Mouse (Mus musculus) adrenal gland, postnatal 14 days (tissue): ENCODE data around the gene Ctrc. TPM values are rescaled to one million over a fixed set of nuclear protein-coding genes. Genes with fewer than 3 reads are reported as not detected.

ENCODE experiments used
- DNase-seq: peaks from one replicate; pipeline ENCODE4 v3.0.0; 2021; ENCODE audit warnings: mixed read lengths
- total RNA-seq: library from RNA; stranded (reverse); gene quantifications from 2 replicates; pipeline ENCODE4 v1.2.3, GENCODE M21; 2021

Gene Ctrc
- total RNA-seq, 1 experiment from 2014 or later = not detected

DNA sequence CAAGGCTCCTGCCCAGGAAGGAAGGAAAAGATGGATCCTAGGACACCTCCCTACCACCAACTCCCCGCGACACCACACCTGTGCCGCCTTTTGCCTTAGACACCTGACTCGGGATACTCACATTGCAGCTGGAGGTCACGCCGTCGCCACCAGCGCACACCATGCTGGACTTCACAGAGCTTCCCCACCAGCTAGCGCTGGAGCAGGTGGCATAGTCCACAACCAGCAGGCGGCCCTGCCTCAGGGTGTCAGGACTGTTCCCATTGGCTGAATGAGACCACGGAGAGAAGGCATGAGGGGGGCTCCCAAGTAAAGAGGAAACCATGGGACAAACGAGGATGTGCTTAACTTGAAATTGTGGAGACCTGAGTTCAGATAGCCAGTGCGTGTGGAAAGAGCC is 27.3 kb downstream of the Ctrc start:
- no peak for DNase-seq

DNA sequence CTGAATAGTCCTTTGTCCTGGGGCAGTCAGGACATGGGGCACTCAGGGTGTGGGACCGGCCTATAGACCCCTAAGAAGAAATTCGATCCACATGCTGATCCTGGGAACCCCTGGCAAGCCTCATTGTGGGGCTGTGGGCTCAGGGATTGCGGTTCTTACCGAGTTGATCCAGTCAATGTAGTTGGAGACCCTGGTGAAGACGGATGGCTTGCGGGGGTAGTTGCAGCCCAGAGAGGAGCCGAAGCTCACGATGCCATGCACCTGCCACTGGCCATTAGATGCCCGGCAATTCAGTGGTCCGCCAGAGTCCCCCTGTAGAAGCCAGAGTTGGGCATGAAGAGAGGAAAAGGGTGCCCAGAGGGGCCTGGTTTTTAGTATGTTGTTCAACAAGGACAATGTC is 28.5 kb downstream of the Ctrc start:
- no peak for DNase-seq

DNA sequence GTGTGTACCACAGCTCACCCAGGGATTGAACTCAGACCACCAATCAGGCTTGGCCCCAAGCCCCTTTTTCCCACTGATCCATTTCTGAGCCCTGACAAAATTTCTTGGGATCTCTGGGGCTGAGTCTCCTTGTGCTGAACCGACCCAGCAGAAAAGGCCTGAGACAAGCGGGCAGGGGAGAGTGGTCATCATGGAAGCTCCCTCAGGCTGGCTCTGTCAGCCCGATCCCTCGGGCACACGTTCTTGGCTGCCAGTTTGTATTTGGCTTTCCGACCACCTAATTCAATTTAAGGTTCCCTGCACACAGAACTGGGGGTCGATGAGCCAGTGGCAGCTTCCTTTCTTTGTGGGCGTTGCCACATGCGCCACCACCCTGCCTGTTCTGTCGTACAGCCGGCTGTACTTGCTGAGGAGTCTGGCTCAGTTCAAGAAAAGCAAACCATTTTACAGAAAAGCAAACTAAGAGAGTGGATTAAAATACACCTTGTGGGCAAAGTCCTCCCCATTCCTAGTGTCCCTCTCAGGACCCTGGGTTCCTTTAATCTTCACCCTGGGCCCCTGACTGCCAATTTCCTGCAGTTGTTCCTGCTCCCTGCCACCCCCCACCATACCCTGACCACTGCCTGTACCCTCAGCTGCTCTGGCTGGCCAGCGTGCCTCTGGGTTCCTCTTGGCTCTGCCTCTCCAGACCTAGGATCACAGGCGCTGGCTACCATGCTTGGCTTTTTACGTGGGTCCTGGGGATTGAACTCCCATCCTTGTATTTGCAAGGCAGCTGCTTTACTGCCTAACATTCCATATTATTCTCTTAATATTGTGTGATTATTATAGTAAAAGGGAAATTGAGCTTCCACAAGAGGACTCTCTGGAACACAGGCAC is 29.1 kb downstream of the Ctrc start:
- no peak for DNase-seq

DNA sequence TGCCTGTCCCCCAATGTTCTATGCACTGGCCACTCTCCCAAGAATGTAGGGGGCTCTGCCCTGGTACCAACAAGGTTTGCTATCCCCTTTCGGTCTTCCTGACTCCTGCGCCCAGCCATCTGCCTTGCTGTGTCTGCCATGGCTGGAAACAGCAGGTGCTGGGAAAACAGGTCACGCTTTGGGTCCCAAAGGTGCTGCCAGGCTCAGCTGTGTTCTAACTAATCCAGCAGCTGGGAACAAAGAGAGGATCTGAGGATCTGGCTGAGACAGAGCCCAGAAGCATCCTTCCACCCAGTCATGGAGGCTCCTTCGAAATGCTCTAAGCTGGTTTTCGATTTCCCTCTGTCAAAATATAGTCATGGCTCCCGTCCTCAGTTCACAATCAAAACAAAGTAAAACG is 29.9 kb downstream of the Ctrc start:
- DNase-seq = no peak

DNA sequence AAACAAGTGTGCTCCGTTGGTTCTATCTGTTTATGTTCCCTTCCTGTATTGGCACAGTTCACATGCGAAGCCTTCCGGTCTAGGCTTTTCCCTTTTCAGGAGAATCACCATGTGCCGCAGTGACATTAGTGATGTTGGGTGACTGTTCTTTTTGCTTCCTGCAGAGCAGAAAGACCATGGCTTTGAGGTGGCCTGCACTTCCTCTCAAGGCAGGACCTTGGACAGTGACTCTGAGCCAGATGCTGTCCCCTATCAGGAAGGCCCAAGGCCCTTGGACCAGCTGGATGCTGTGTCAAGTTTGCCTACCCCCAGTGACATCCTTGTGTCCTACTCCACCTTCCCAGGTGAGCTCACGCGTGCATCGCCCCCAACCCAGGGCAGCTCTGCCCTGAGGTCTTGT is 34.8 kb downstream of the Ctrc start:
- no peak for DNase-seq

DNA sequence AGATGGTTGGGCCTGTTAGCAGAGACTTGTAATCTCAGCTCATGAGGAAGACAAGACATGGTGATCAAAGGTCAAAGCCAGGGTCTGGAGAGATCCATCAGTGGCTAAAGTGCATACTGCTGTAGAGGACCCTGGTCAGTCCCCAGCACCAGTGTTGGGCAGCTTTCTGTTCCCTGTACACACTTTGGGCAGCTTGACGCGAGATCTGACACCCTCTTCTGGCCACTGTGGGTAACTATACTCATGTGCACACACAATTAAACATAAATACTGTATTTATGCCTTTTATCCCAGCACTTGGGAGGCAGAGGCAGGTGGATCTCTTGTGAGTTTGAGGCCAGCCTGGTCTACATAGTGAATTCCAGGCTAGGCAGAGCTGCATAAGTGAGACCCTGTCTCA is 35.2 kb downstream of the Ctrc start:
- DNase-seq = no peak

DNA sequence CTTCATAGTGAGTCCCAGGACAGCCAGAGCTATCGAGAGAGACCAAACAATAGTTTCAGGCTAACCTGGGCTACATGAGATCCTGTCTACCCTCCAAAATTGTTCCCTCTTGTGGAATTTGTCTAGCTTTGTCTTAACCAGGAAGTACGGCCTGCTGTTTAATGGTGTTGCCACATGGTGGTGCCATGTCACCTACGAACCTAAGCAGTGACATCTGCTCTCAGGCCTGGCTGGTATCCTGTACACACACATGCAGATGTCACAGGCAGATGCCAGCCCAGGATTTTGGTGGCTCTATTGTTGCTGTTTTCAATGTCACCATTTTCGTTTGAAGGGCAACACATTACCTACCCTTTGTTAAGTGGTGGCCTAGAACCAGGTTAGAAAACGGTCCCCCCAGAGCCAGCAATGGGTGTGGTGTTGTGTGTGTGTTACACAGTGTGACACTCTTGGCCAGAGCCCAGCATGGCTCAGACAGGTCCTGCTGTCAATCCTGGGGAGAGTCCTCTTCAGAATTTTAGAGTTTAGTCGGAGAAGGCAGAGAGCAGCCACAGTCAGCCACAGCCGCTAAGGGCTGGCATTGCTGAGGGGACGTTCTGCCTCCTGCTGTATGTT is 36.2 kb downstream of the Ctrc start:
- peak; percentile 42 for DNase-seq

DNA sequence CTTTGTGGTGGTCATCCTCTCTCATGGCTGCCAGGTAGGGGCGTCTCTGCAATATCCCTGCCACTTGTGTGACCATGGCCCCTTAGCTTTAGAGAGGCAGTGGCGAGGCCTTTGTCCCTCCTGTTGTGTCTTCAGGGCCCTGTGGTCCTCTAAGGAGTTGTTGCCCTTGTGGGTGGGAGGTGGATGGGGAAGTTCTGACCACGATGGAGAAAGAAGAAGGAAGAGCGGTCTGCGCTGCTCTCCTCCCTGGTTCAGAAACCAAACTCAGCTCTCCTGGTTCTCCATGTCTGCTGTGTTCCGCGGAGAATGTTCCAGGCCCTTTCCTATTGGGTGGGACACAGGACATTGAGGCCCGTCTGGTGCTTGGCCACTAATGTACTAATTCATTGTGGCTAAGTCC is 40.3 kb downstream of the Ctrc start:
- no peak for DNase-seq

DNA sequence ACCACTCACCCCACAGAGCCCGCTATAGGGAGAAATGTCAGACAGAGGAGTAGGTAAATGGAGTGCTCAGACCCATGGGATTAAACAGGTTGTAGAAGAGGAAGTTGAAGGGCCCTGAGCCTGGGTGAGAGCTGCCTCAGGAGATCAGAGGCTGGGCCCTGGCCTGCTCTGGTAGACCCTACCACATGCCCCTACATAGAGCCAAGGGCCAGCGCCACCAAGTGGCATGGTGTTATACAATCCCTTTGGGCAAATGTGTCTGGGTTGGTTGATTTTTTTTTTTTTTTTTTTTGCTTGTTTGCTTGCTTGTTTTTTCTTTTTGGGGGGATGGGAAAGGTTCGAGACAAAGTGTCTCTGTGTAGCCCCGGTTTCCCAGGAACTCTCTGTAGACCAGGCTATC is 42.1 kb downstream of the Ctrc start:
- no peak for DNase-seq

DNA sequence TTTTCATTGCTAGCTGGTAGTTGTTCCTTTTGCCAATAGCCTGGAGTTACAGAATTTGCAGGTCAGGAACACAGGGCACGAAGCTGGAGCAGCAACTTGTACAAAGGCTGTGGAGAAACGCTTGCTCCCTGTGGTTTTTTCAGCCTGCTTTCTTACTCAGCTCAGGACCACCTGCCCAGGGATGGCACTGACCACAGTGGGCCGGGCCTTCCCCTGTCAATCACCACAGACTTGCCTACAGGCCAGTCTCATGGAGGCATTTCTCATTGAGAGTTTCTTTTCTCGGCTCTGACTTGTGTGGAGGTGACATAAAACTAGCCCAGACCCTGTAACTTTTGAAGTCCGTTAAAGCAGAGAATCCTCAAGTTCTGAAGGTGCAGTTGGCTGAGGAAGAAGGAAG is 48.6 kb downstream of the Ctrc start:
- DNase-seq = peak; percentile 1

DNA sequence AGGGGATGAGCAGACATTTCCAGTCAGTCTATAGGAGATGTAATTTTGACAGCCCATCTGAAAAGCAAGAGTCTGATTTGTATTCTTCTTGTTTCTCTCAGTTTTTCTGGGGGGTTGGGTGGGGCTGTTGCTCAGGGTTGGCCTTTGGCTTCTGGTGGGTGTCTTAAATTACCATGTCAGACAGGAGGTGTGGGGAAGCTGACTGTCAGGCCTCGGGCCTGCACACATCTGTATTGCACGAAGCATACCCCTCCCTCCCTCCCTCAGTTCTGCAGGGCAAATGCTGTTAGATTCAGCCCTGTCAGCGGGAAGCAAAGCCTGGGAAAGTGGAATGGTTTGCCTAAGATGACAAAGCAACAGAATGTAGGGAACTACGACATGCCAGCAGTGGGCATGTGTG is 49.2 kb downstream of the Ctrc start:
- no peak for DNase-seq

DNA sequence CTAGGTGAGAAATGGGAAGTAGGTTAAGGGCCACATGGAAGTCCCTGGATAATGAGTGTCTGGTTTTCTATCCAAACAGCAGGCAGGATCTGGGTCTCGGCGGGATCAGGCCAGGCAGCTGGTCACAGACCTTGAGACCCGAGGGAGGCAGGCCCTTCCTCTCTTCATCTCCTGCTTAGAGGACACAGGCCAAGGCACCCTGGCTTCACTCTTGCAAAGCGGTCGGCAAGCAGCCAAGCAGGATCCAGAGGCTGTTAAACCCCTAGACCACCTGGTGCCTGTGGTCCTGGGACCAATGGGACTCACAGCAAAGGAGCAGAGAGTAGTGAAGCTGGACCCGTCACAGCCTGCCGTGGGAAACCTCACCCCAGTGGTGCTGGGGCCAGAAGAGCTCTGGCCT is 49.8 kb downstream of the Ctrc start:
- DNase-seq = peak; percentile 40

DNA sequence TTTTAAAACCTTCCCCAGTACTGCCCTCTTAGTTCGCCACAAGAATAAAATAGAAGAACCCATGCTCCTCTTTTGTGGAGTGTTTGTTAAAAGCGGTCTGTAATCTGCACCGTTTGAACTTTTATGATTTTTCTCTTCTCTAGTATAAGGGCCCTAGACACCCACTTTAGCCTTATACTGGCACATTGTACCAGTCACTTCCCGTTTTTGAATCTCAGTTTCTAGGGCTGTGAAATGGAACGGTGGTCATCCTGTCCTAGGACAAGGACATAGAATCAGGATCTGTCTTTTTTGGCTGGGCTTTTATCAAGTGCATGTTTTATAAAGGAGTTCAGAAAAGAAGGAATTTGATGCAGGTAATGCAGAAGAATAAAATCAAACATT is 52.0 kb downstream of the Ctrc start:
- DNase-seq = peak; percentile 1

DNA sequence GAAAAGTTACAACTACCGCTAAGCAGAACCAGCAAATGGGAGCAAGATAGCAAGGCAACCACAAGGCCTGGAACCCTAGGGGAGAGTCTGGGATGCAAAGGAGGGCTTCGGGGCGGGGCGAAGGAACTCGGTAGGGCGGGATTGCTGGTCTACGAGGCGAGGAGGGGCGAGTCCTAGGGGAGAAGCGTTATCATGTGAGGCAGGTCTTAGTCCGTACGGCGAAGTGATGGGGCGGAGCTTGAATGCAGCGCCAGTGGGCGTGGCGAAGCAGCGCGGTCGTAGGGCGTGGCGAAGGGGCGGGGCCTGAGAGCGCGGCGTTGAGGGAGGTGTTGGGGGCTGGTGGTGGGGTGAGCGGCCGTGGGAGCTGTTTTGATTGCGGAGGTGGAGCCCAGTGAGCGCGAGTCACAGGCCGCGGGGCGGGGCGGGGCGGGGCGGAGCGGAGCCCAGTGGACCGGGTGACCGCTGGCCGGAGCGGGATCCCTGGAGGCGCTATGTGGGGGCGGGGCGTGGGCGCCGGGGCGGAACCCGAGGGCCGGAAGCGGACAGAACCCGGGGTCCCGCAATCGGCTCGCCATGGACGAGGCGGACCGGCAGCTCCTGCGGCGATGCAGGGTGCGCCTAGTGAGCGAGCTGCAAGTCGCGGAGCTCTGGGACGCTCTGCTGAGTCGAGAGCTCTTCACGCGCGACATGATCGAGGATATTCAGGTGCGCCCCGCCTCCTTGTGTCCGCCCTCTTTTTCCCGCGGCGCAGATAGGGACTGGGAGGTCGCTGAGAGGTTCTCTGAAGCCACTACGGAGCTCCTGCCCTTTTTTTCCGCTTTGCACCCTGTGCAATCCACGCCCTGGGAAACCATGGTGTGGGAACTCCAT is 52.6 kb downstream of the Ctrc start, which contains the start of gene Casp9:
Gene Casp9, plus strand, starts transcription at position 331 of the 870 bp plus-strand sequence.
- DNase-seq = peak; percentile 98

DNA sequence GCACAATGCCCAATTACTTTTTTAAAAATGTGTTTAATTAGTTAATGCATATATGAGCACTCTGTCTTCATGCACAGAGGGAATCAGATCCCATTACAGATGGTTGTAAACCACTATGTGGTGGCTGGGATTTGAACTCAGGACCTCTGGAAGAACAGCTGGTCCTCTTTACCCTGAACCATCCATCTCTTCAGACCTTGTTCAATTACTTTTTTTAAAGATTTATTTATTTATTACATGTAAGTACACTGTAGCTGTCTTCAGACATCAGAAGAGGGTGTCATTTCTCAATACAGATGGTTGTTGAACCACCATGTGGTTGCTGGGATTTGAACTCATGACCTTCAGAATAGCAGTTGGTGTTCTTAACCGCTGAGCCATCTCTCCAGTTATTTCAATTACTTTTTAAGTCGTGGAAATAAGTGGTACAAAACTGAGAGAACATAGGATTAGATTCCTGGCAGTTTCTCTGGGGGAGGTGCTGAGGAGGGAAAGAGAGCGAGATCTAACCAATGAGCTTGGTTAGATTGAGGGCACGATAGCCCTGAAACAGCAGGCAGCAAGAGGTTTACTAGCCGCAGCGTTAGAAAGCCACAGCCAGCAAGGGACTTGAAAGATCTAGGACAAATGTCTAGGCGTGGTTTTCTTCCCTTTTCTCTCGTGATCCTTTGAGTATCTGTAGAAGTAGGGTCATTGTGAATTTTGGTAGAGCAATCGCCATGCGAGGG is 53.4 kb downstream of the Ctrc start:
- DNase-seq = no peak

DNA sequence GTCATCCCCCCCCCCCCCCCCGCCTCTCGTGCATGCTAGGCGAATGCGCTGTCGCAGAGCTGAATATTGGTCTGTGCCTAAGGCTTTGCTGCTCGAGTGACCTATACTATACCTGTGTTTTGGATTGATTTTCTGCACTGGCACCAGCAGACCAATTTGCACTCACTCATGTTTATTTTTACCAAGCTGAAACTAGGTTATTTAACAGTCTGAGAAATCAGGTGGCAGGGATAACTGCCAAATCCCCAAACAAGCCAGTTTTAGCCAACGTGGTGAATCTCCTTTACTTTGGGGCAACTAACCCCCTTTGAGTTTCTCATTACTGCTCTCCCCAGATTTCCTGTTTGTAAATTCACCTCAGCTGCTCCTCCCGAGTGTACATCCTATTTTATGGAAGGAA is 54.2 kb downstream of the Ctrc start:
- DNase-seq = no peak

DNA sequence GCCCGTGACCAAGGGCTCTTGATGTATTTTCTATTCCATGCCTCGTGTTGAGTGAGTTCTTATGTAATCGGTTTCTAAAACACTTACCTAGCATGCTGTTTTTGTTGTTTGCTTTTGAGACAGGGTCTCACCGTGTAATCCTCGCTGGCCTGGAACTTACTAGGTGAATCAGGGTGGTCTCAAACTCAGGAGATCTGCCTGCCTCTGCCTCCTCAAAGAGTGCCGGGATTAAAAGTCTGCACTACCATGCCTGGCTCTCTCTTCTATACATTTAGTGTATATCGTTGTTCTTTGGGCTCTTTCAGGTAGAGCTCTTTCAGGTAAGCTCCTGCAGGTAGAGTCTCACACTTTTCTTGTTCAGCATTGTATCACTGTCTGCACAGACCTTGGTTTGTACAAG is 54.7 kb downstream of the Ctrc start:
- DNase-seq = no peak

DNA sequence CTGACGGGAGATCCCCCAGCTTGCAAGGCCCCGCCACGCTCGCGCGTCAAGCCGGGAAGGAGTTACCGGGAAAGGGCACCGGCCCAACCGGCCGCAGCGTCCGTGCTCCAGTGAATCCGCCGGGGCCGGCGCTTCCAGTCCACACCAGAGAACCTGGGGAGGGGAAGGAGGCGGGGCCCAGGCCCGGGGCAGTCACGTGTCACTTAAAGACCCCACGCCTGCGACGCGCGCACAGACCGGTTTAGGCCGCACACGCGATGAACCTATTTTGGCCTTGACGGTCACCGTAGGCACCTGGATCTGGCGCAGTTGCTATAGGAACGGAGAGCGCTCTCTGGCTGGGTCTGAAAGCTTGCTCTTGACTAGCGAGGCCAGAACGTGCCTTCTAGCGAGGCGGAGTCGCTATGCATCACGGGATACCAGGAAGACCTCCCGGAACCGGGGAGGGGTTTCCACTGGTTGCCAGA is 55.6 kb downstream of the Ctrc start, which contains the start of gene Dnajc16:
Gene Dnajc16, minus strand, starts transcription at position 408 of the 467 bp plus-strand sequence.
- peak; percentile 98 for DNase-seq

DNA sequence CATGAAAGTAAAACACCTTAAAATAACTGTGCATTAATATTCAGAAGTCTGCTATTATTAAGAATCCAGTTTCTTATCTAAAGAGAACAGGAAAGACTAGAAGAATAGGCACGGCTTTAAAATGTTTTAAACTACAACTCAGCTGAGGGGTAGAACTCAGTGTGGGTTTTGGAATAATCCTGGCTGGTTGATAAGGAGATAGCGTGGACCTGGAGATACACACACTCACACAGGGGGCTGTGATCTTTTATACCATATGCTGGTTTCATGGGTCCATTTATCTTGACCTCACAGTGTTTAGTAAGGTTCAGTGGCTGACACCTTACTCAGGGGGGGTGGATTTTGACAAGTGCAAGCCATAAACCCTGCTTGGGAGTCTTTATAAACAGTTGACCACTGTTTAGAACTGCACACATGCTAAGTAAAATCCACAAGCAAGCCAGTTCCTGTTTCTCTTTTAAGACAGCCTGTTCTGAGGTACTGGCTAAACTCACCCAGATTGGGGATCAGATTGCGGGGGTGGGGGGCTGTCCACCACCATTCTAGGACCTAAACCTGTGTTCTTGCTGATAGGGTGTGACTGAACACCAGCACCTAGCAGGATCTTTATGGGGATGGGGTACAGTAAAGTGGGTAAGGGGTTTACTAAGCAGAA is 56.5 kb downstream of the Ctrc start:
- no peak for DNase-seq

DNA sequence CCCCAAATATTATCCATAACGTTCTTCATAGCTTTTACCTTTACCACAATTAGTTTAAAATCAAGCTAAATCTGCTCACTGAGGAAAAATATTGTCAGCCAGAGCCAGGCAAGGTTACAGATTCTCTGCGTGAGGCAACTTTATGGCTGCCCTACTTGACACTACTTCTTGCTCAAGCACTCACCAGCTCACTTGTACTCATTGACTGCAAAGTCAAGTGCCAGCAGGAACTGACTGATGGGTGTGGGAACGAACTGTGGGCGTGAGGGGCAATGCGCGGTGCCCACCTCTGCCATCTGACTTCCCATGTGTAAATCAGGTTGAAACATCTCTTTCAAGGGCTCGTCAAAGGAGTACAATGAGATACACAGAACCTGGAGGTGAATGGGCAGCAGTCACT is 58.7 kb downstream of the Ctrc start:
- peak; percentile 56 for DNase-seq

DNA sequence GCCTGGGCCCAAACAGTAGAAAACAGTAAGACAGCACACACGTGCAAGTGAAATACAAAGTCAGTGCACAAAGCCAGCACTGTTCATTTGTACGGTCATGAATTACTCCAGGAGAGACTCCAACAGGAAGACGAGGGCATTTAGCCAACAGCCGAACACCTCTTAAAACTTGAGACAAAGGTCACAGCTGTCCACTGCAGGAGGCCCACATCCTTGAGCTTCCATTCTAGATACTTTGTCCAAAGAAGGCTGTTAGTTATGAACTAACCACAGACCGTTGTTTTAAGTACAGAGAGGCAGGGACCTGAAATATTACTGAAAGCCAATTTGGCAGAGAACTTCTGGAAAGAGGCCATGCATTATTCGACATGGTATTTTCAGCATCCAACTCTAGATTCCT is 59.1 kb downstream of the Ctrc start:
- peak; percentile 51 for DNase-seq
